Mouse (Mus musculus) erythroblast, embryonic 14.5 days (primary cell): ENCODE results near the gene Rbfox1.

ENCODE experiments used
- GATA1 ChIP-seq: IDR thresholded peaks from 2 replicates; pipeline ENCODE4 v1.6.1; 2012; ENCODE audit warnings: low read length, inconsistent platforms, mixed read lengths
- TAL1 ChIP-seq: IDR thresholded peaks from 3 replicates; pipeline ENCODE4 v1.6.1; 2012; ENCODE audit warnings: low read length, inconsistent platforms, mixed read lengths

- no peak for TF ChIP-seq GATA1
- TF ChIP-seq TAL1 = no peak
Observed at GRCm38 (mm10) chr16:7154671-7155070, 1269.5 kb downstream of the Rbfox1 start.
